Mouse (Mus musculus): ENCODE measurements at regions not wholly inside any gene's neighbourhood (a gene's known extent, or its start where the extent isn't known, plus 50 kb on each side); places are given as distances from the start of the nearest gene placed in this dataset.

GRCm38 (mm10) chr7:36022489-36022888 lies 219.7 kb upstream of the Zfp507 start:
- WGBS, result 75% methylated on average over 6 of the region's 6 CpGs
- Histone ChIP-seq H3K36me3 (no peaks in the 10 kb centered on the region), H3K4me1 (no peaks in the 10 kb centered on the region), H3K9ac (no peak overlapping the region), H3K4me2 (replicated peaks) (no peak overlapping the region), H3K27ac (no peak overlapping the region), H3K9me3 (no peaks in the 10 kb centered on the region), H3K27me3 (no peaks in the 10 kb centered on the region), H3K4me3 (no peak overlapping the region)
- ATAC-seq (ENCODE audit: insufficient number of reproducible peaks, insufficient read depth, low FRiP score, low TSS enrichment), result no peak

GRCm38 (mm10) chr7:36016926-36017753 lies 214.3 kb upstream of the Zfp507 start:
- H3K9me3 ChIP-seq, result no peaks in the 10 kb centered on the region
- no peak overlapping the region for H3K4me2 ChIP-seq (replicated peaks)
- H3K4me3 ChIP-seq, result no peak overlapping the region
- WGBS, result 77% methylated on average over 19 of the region's 19 CpGs
- no peaks in the 10 kb centered on the region for H3K27me3 ChIP-seq
- no peaks in the 10 kb centered on the region for H3K36me3 ChIP-seq
- H3K27ac ChIP-seq, result no peak overlapping the region
- ATAC-seq (ENCODE audit: insufficient number of reproducible peaks, insufficient read depth, low FRiP score, low TSS enrichment), result no peak
- no peak overlapping the region for H3K9ac ChIP-seq
- H3K4me1 ChIP-seq, result no peaks in the 10 kb centered on the region

GRCm38 (mm10) chr7:35996609-35997008 lies 193.8 kb upstream of the Zfp507 start:
- ATAC-seq (ENCODE audit: insufficient number of reproducible peaks, insufficient read depth, low FRiP score, low TSS enrichment), result no peak
- Histone ChIP-seq H3K9ac (no peak overlapping the region), H3K36me3 (no peaks in the 10 kb centered on the region), H3K4me2 (replicated peaks) (no peak overlapping the region), H3K4me3 (no peak overlapping the region), H3K9me3 (no peaks in the 10 kb centered on the region), H3K27ac (no peak overlapping the region), H3K27me3 (no peaks in the 10 kb centered on the region), H3K4me1 (peaks cover 3% of the 10 kb centered on the region; the same call in 1 of the 2 replicates)
- 77% methylated on average over 5 of the region's 5 CpGs for WGBS

GRCm38 (mm10) chr7:35992511-35992910 lies 189.7 kb upstream of the Zfp507 start:
- no peak overlapping the region for H3K4me3 ChIP-seq
- H3K4me1 ChIP-seq, result peaks cover 3% of the 10 kb centered on the region; the same call in 1 of the 2 replicates
- H3K27ac ChIP-seq, result no peak overlapping the region
- ATAC-seq (ENCODE audit: insufficient number of reproducible peaks, insufficient read depth, low FRiP score, low TSS enrichment), result 0 out of 2 replicates have a peak, but pooled peaks have one; percentile 45
- no peak overlapping the region for H3K9ac ChIP-seq
- WGBS, result 28% methylated on average over 8 of the region's 8 CpGs
- no peaks in the 10 kb centered on the region for H3K9me3 ChIP-seq
- no peak overlapping the region for H3K4me2 ChIP-seq (replicated peaks)
- H3K36me3 ChIP-seq, result no peaks in the 10 kb centered on the region
- H3K27me3 ChIP-seq, result no peaks in the 10 kb centered on the region

- 75% methylated on average over 5 of the region's 5 CpGs for WGBS
- Histone ChIP-seq H3K36me3 (no peaks in the 10 kb centered on the region), H3K9me3 (no peaks in the 10 kb centered on the region), H3K4me1 (peaks cover 3% of the 10 kb centered on the region; the same call in 1 of the 2 replicates), H3K4me3 (no peak overlapping the region), H3K9ac (no peak overlapping the region), H3K27ac (no peak overlapping the region), H3K4me2 (replicated peaks) (no peak overlapping the region), H3K27me3 (no peaks in the 10 kb centered on the region)
- no peak for ATAC-seq (ENCODE audit: insufficient number of reproducible peaks, insufficient read depth, low FRiP score, low TSS enrichment)
Observed at GRCm38 (mm10) chr7:35991141-35991540, 188.3 kb upstream of the Zfp507 start.

GRCm38 (mm10) chr7:35989456-35989855 lies 186.7 kb upstream of the Zfp507 start:
- no peak overlapping the region for H3K9ac ChIP-seq
- H3K27ac ChIP-seq, result no peak overlapping the region
- no peaks in the 10 kb centered on the region for H3K27me3 ChIP-seq
- H3K4me1 ChIP-seq, result peaks cover 3% of the 10 kb centered on the region; the same call in 1 of the 2 replicates
- ATAC-seq (ENCODE audit: insufficient number of reproducible peaks, insufficient read depth, low FRiP score, low TSS enrichment), result no peak
- no peak overlapping the region for H3K4me3 ChIP-seq
- H3K36me3 ChIP-seq, result no peaks in the 10 kb centered on the region
- no peak overlapping the region for H3K4me2 ChIP-seq (replicated peaks)
- no peaks in the 10 kb centered on the region for H3K9me3 ChIP-seq
- WGBS, result 75% methylated on average over 8 of the region's 8 CpGs

GRCm38 (mm10) chr7:35988449-35989109 lies 185.8 kb upstream of the Zfp507 start:
- no peak overlapping the region for H3K9ac ChIP-seq
- peaks cover 3% of the 10 kb centered on the region; the same call in 1 of the 2 replicates for H3K4me1 ChIP-seq
- no peak overlapping the region for H3K27ac ChIP-seq
- no peaks in the 10 kb centered on the region for H3K27me3 ChIP-seq
- 52% methylated on average over 13 of the region's 13 CpGs for WGBS
- H3K4me3 ChIP-seq, result no peak overlapping the region
- ATAC-seq (ENCODE audit: insufficient number of reproducible peaks, insufficient read depth, low FRiP score, low TSS enrichment), result no peak
- no peak overlapping the region for H3K4me2 ChIP-seq (replicated peaks)
- H3K36me3 ChIP-seq, result no peaks in the 10 kb centered on the region
- no peaks in the 10 kb centered on the region for H3K9me3 ChIP-seq

GRCm38 (mm10) chr7:35977986-35978385 lies 175.2 kb upstream of the Zfp507 start:
- Histone ChIP-seq H3K27me3 (no peaks in the 10 kb centered on the region), H3K4me3 (no peak overlapping the region), H3K9ac (no peak overlapping the region), H3K4me2 (replicated peaks) (no peak overlapping the region), H3K4me1 (no peaks in the 10 kb centered on the region), H3K36me3 (no peaks in the 10 kb centered on the region), H3K9me3 (no peaks in the 10 kb centered on the region), H3K27ac (no peak overlapping the region)
- no peak for ATAC-seq (ENCODE audit: insufficient number of reproducible peaks, insufficient read depth, low FRiP score, low TSS enrichment)
- 91% methylated on average over 9 of the region's 9 CpGs for WGBS

- no peaks in the 10 kb centered on the region for H3K36me3 ChIP-seq
Observed at GRCm38 (mm10) chr7:35958731-35959130, 155.9 kb upstream of the Zfp507 start.

GRCm38 (mm10) chr7:35958052-35958451 lies 155.2 kb upstream of the Zfp507 start:
- ATAC-seq (ENCODE audit: insufficient number of reproducible peaks, insufficient read depth, low FRiP score, low TSS enrichment), result no peak
- Histone ChIP-seq H3K9ac (no peak overlapping the region), H3K27ac (no peak overlapping the region), H3K4me2 (replicated peaks) (no peak overlapping the region), H3K9me3 (no peaks in the 10 kb centered on the region), H3K36me3 (no peaks in the 10 kb centered on the region), H3K4me3 (no peak overlapping the region), H3K4me1 (0 out of 2 replicates have a peak, but pooled peaks cover 3% of the 10 kb centered on the region), H3K27me3 (no peaks in the 10 kb centered on the region)
- 29% methylated on average over 2 of the region's 2 CpGs for WGBS

More at GRCm38 (mm10) chr7:35958731-35959130, 155.9 kb upstream of the Zfp507 start:
- no peak overlapping the region for H3K27ac ChIP-seq
- H3K4me2 ChIP-seq (replicated peaks), result no peak overlapping the region
- 0 out of 2 replicates have a peak, but pooled peaks cover 3% of the 10 kb centered on the region for H3K4me1 ChIP-seq
- ATAC-seq (ENCODE audit: insufficient number of reproducible peaks, insufficient read depth, low FRiP score, low TSS enrichment), result no peak
- no peak overlapping the region for H3K9ac ChIP-seq
- no peak overlapping the region for H3K4me3 ChIP-seq
- H3K9me3 ChIP-seq, result no peaks in the 10 kb centered on the region
- no peaks in the 10 kb centered on the region for H3K27me3 ChIP-seq
- WGBS, result 31% methylated on average over 5 of the region's 5 CpGs

GRCm38 (mm10) chr7:35948794-35949193 lies 146.0 kb upstream of the Zfp507 start:
- no peak overlapping the region for H3K9ac ChIP-seq

GRCm38 (mm10) chr7:35948389-35948788 lies 145.6 kb upstream of the Zfp507 start:
- Histone ChIP-seq H3K4me3 (peak overlapping the region; percentile 3; the same call in 1 of the 2 replicates), H3K9me3 (no peaks in the 10 kb centered on the region), H3K27me3 (no peaks in the 10 kb centered on the region), H3K27ac (no peak overlapping the region), H3K4me1 (peaks cover 5% of the 10 kb centered on the region), H3K4me2 (replicated peaks) (peak overlapping the region; percentile 35), H3K9ac (peak overlapping the region; percentile 21), H3K36me3 (no peaks in the 10 kb centered on the region)
- no peak for ATAC-seq (ENCODE audit: insufficient number of reproducible peaks, insufficient read depth, low FRiP score, low TSS enrichment)
- WGBS, result 4% methylated on average over 13 of the region's 13 CpGs

More at GRCm38 (mm10) chr7:35948794-35949193, 146.0 kb upstream of the Zfp507 start:
- no peak for ATAC-seq (ENCODE audit: insufficient number of reproducible peaks, insufficient read depth, low FRiP score, low TSS enrichment)
- H3K27me3 ChIP-seq, result no peaks in the 10 kb centered on the region
- peak overlapping the region; percentile 35 for H3K4me2 ChIP-seq (replicated peaks)
- H3K36me3 ChIP-seq, result no peaks in the 10 kb centered on the region
- H3K9me3 ChIP-seq, result no peaks in the 10 kb centered on the region
- H3K4me1 ChIP-seq, result peaks cover 5% of the 10 kb centered on the region
- 6% methylated on average over 6 of the region's 6 CpGs for WGBS
- H3K4me3 ChIP-seq, result peak overlapping the region; percentile 3; the same call in 1 of the 2 replicates
- H3K27ac ChIP-seq, result no peak overlapping the region

Measured in embryonic facial prominence, embryonic 12.5 days (tissue).